Mouse (Mus musculus) intestine, embryonic 16.5 days (tissue): ENCODE results near the gene Zmat5. TPM values are rescaled to one million over a fixed set of nuclear protein-coding genes. Genes with fewer than 3 reads are reported as not detected.

Source experiments
- ATAC-seq: fragments of 200-750 bp; cut with Nextera tagmentation; 2 replicates; pipeline ENCODE4 v1.8.0; 2017; ENCODE audit warnings: moderate TSS enrichment, moderate library complexity
- H3K27ac ChIP-seq: fragments of 300-500 bp; sonication (generic); 2 replicates; pipeline ENCODE4 v1.5.1; 2014; ENCODE audit warnings: mild to moderate bottlenecking, low read length
- H3K27me3 ChIP-seq: fragments of 300-500 bp; sonication (generic); replicated peaks from 2 replicates; pipeline ENCODE4 v1.6.1; 2014; ENCODE audit warnings: low read length, control low read depth, mixed read lengths; ENCODE audit not compliant: control insufficient read depth, insufficient read depth
- H3K36me3 ChIP-seq: fragments of 300-500 bp; sonication (generic); 2 replicates; pipeline ENCODE4 v1.6.1; 2014; ENCODE audit warnings: low read length, control low read depth; ENCODE audit not compliant: control insufficient read depth, insufficient read depth
- H3K4me1 ChIP-seq: fragments of 300-500 bp; sonication (generic); 2 replicates; pipeline ENCODE4 v1.6.1; 2014; ENCODE audit warnings: low read length, control low read depth, mixed read lengths; ENCODE audit not compliant: control insufficient read depth, insufficient read depth
- H3K4me2 ChIP-seq: fragments of 300-500 bp; sonication (generic); 2 replicates; pipeline ENCODE4 v1.6.1; 2014; ENCODE audit warnings: low read depth, low read length, control low read depth
- H3K4me3 ChIP-seq: fragments of 300-500 bp; sonication (generic); 2 replicates; pipeline ENCODE4 v1.5.1; 2014; ENCODE audit warnings: mild to moderate bottlenecking, low read length
- H3K9ac ChIP-seq: fragments of 300-500 bp; sonication (generic); 2 replicates; pipeline ENCODE4 v1.6.1; 2014; ENCODE audit warnings: low read depth, low read length
- H3K9me3 ChIP-seq: fragments of 300-500 bp; sonication (generic); 2 replicates; pipeline ENCODE4 v1.6.1; 2016; ENCODE audit warnings: low read length, control low read depth; ENCODE audit not compliant: control insufficient read depth
- WGBS: fragments of 180-500 bp; shearing (Covaris S2); extraction: QIAGEN DNeasy Blood & Tissue Kit; methylation state at CpG from one replicate; pipeline ENCODE4 v1.1.7; 2014; 5-methylcytosine and 5-hydroxymethylcytosine counted together
- polyA plus RNA-seq: library from polyadenylated mRNA; unstranded; fragments of >200 nt; fragmentation: Nextera tagmentation; extraction: Ambion mirVana; gene quantifications from 2 replicates; pipeline ENCODE4 v1.2.1, GENCODE M21; 2015

Zmat5 gene
- polyA plus RNA-seq, 1 experiment from 2014 or later, result 64.8 TPM

- no peak overlapping the region for H3K4me3 ChIP-seq
- peaks cover 12% of the 10 kb centered on the region for H3K36me3 ChIP-seq
- no peak for ATAC-seq
- WGBS, result 76% methylated on average over 5 of the region's 5 CpGs
- no peak overlapping the region for H3K27ac ChIP-seq
- H3K9ac ChIP-seq, result no peak overlapping the region
- no peaks in the 10 kb centered on the region for H3K27me3 ChIP-seq
- no peak overlapping the region for H3K4me2 ChIP-seq
- H3K4me1 ChIP-seq, result no peaks in the 10 kb centered on the region
- H3K9me3 ChIP-seq, result no peaks in the 10 kb centered on the region
These were observed 19.0 kb upstream of the Zmat5 start for GRCm38 (mm10) chr11:4685510-4685909.

GRCm38 (mm10) chr11:4687027-4687426 lies 17.5 kb upstream of the Zmat5 start:
- no peak for ATAC-seq
- H3K27ac ChIP-seq, result no peak overlapping the region
- no peak overlapping the region for H3K4me3 ChIP-seq

GRCm38 (mm10) chr11:4687874-4688273 lies 16.6 kb upstream of the Zmat5 start:
- WGBS, result 38% methylated on average over 3 of the region's 3 CpGs
- no peak overlapping the region for H3K27ac ChIP-seq
- no peak overlapping the region for H3K4me2 ChIP-seq
- ATAC-seq, result no peak
- no peak overlapping the region for H3K9ac ChIP-seq
- no peaks in the 10 kb centered on the region for H3K4me1 ChIP-seq
- H3K36me3 ChIP-seq, result peaks cover 3% of the 10 kb centered on the region
- H3K9me3 ChIP-seq, result no peaks in the 10 kb centered on the region
- H3K4me3 ChIP-seq, result no peak overlapping the region
- no peaks in the 10 kb centered on the region for H3K27me3 ChIP-seq

More at GRCm38 (mm10) chr11:4687027-4687426, 17.5 kb upstream of the Zmat5 start:
- no peak overlapping the region for H3K4me2 ChIP-seq
- H3K9me3 ChIP-seq, result no peaks in the 10 kb centered on the region
- no peaks in the 10 kb centered on the region for H3K27me3 ChIP-seq
- H3K4me1 ChIP-seq, result no peaks in the 10 kb centered on the region
- 77% methylated on average over 3 of the region's 3 CpGs for WGBS
- peaks cover 9% of the 10 kb centered on the region for H3K36me3 ChIP-seq
- H3K9ac ChIP-seq, result no peak overlapping the region

- H3K4me3 ChIP-seq, result no peak overlapping the region
- no peaks in the 10 kb centered on the region for H3K9me3 ChIP-seq
- no peak overlapping the region for H3K9ac ChIP-seq
- no peaks in the 10 kb centered on the region for H3K4me1 ChIP-seq
- no peak; the same call in 1 of the 2 replicates for ATAC-seq
- no peaks in the 10 kb centered on the region for H3K27me3 ChIP-seq
- no peak overlapping the region for H3K27ac ChIP-seq
- WGBS, result 36% methylated on average over 11 of the region's 11 CpGs
- no peaks in the 10 kb centered on the region for H3K36me3 ChIP-seq
- no peak overlapping the region for H3K4me2 ChIP-seq
These were observed 15.7 kb upstream of the Zmat5 start for GRCm38 (mm10) chr11:4688632-4689380.

GRCm38 (mm10) chr11:4690353-4690752 lies 14.1 kb upstream of the Zmat5 start:
- Histone ChIP-seq H3K9ac (no peak overlapping the region), H3K9me3 (no peaks in the 10 kb centered on the region), H3K27ac (no peak overlapping the region), H3K4me3 (no peak overlapping the region), H3K27me3 (no peaks in the 10 kb centered on the region), H3K4me1 (no peaks in the 10 kb centered on the region), H3K4me2 (no peak overlapping the region), H3K36me3 (no peaks in the 10 kb centered on the region)
- ATAC-seq, result no peak
- 81% methylated on average over 7 of the region's 7 CpGs for WGBS

GRCm38 (mm10) chr11:4691213-4691612 lies 13.3 kb upstream of the Zmat5 start:
- H3K9ac ChIP-seq, result no peak overlapping the region
- no peak overlapping the region for H3K27ac ChIP-seq
- H3K27me3 ChIP-seq, result no peaks in the 10 kb centered on the region
- WGBS, result 50% methylated on average over 10 of the region's 10 CpGs
- H3K9me3 ChIP-seq, result no peaks in the 10 kb centered on the region
- H3K4me3 ChIP-seq, result no peak overlapping the region
- H3K4me1 ChIP-seq, result no peaks in the 10 kb centered on the region
- H3K36me3 ChIP-seq, result no peaks in the 10 kb centered on the region
- H3K4me2 ChIP-seq, result no peak overlapping the region
- ATAC-seq, result no peak

GRCm38 (mm10) chr11:4692162-4692561 lies 12.3 kb upstream of the Zmat5 start:
- Histone ChIP-seq H3K27me3 (no peaks in the 10 kb centered on the region), H3K4me3 (no peak overlapping the region), H3K9ac (no peak overlapping the region), H3K4me1 (no peaks in the 10 kb centered on the region), H3K4me2 (no peak overlapping the region), H3K36me3 (no peaks in the 10 kb centered on the region), H3K27ac (no peak overlapping the region), H3K9me3 (no peaks in the 10 kb centered on the region)
- WGBS, result 85% methylated on average over 11 of the region's 11 CpGs
- no peak for ATAC-seq

GRCm38 (mm10) chr11:4697043-4697983 lies 7.2 kb upstream of the Zmat5 start:
- peaks cover 2% of the 10 kb centered on the region; the same call in 1 of the 2 replicates for H3K4me1 ChIP-seq
- no peak overlapping the region for H3K4me3 ChIP-seq
- H3K36me3 ChIP-seq, result peaks cover 5% of the 10 kb centered on the region; the same call in 1 of the 2 replicates
- H3K27me3 ChIP-seq, result no peaks in the 10 kb centered on the region
- no peak overlapping the region for H3K9ac ChIP-seq
- H3K9me3 ChIP-seq, result no peaks in the 10 kb centered on the region
- no peak overlapping the region for H3K27ac ChIP-seq
- no peak for ATAC-seq
- 42% methylated on average over 7 of the region's 7 CpGs for WGBS
- H3K4me2 ChIP-seq, result no peak overlapping the region

GRCm38 (mm10) chr11:4700726-4701125 lies 3.8 kb upstream of the Zmat5 start:
- no peak overlapping the region for H3K4me3 ChIP-seq
- no peak for ATAC-seq
- no peaks in the 10 kb centered on the region for H3K27me3 ChIP-seq
- H3K27ac ChIP-seq, result no peak overlapping the region
- H3K36me3 ChIP-seq, result peaks cover 5% of the 10 kb centered on the region; the same call in 1 of the 2 replicates
- no peaks in the 10 kb centered on the region for H3K9me3 ChIP-seq
- WGBS, result 80% methylated on average over 8 of the region's 8 CpGs
- H3K9ac ChIP-seq, result no peak overlapping the region
- H3K4me1 ChIP-seq, result peaks cover 12% of the 10 kb centered on the region
- H3K4me2 ChIP-seq, result no peak overlapping the region
